Mouse (Mus musculus): ENCODE data around the gene Cobl. TPM values are rescaled to one million over a fixed set of nuclear protein-coding genes. Genes with fewer than 3 reads are reported as not detected.

The Cobl gene
- 33.2 and 36.5 TPM in 2 replicates for total RNA-seq (2012; rRNA removed)

DNA sequence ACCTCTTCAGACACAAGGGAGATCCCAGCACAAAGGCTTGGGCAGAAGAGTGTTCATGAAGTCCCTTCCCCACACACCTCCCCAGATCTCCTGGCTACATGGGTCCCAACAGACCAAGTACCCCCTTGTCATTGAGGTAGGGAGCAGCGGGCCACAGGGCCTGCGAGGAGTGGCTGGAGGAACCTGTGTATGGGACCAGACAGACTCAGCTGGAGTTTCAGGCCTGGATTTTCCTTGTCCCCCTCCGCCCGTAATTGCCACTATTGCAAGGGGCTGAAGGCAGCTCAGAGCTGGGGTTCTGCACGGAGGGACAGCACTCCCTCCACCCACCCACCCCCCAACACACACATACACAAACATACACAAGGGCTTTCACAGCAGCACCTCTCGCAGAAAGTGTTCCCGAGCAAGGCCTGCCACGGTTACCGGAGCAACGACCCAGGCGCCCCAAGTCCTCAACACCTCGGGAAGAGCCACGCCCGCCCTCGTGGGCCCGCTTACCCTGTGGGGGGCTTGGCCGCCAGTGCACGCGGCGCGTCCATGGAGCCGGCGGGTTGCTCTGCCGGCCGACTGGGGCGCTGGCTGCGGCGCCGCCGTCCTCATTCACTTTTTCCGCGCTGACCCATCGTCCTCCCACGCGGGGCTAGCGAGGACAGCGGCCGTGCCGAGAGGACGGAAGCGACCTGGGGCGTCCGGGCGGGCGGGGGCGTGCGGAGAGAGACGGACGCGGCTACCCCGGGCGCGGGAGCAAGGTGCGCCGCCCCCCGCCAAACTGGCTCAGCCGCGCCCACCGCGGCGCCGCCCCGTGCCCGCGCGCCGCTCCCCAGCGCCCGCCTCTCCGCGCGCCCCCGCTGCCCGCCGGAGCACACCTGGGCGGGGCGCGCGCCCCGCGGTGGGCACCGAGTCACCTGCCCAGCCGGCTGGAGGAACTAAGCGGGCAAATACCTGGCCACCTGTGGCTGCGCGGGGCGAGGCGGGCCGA lies at the start of gene Cobl:
Cobl (minus strand) TSS at position 780 of the 982 bp plus-strand sequence.
- TF ChIP-seq MAFK (IDR thresholded peaks at IDR 0.05; ENCODE audit: insufficient read depth, low read depth, low read length) (no peak), ZNF384 (IDR thresholded peaks at IDR 0.05; ENCODE audit: low read depth, low read length) (no peak), HCFC1 (IDR thresholded peaks at IDR 0.05; ENCODE audit: borderline replicate concordance, insufficient read depth, low read length) (no peak), CHD2 (IDR thresholded peaks at IDR 0.05; ENCODE audit: low read depth, low read length) (no peak), ZC3H11A (IDR thresholded peaks at IDR 0.05; ENCODE audit: borderline replicate concordance, low read depth, low read length) (no peak)
- no peaks in the 10 kb centered on the region for H3K9me3 ChIP-seq (ENCODE audit: control insufficient read depth, insufficient read depth, low read depth, low read length)
- H3K36me3 ChIP-seq (ENCODE audit: control insufficient read depth, insufficient read depth, low read length, poor library complexity, severe bottlenecking) = no peaks in the 10 kb centered on the region
- peak within 1 kb of the TSS; percentile 93 for H3K27ac ChIP-seq (ENCODE audit: insufficient read depth, low read depth, low read length, poor library complexity, severe bottlenecking)
- H3K4me3 ChIP-seq (ENCODE audit: insufficient read depth in 1 of 2, low read depth in 1 of 2, low read length in 2 of 2, poor library complexity in 1 of 2, severe bottlenecking in 1 of 2) = peak within 1 kb of the TSS; percentile 90 to 93
- peak; percentile 40 for DNase-seq (ENCODE audit: low read depth, low spot score)
- peak within 1 kb of the TSS; percentile 90 for H3K9ac ChIP-seq (ENCODE audit: insufficient read depth, low read depth, low read length, poor library complexity, severe bottlenecking)
- in situ Hi-C loops (cut with MboI; ENCODE audit: low sequenced_read_pairs in 2 of 2, unreplicated experiment in 2 of 2) = no loop called here
- H3K4me1 ChIP-seq (ENCODE audit: control insufficient read depth in 2 of 2, insufficient read depth in 2 of 2, low read length in 2 of 2, poor library complexity in 1 of 2) = peaks cover 23 to 31% of the 10 kb centered on the region in 2 experiments

DNA sequence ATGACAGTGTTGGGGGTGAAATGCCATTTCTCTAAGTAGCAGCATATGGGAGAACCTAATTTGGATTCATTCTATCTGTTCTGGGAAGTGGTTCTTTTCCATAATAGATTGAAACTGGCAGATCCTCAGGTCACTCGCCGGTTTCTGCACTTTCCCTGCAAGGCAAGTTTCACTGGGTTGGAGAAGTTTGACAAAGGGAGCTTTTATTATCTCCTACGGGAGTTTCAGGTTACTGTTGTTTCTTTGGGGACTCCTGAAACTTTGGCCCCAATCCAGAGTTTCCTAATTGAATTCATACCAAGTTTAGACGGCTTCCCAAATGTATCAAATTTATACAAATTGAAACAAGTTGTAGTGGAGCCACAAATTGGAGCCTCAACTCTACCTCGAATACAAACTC lies 49.0 kb upstream of the Cobl start:
- TF ChIP-seq ZC3H11A (IDR thresholded peaks at IDR 0.05; ENCODE audit: borderline replicate concordance, low read depth, low read length) (no peak), ZNF384 (IDR thresholded peaks at IDR 0.05; ENCODE audit: low read depth, low read length) (no peak), MAFK (IDR thresholded peaks at IDR 0.05; ENCODE audit: insufficient read depth, low read depth, low read length) (no peak), CHD2 (IDR thresholded peaks at IDR 0.05; ENCODE audit: low read depth, low read length) (no peak), HCFC1 (IDR thresholded peaks at IDR 0.05; ENCODE audit: borderline replicate concordance, insufficient read depth, low read length) (no peak)
- no peak for DNase-seq (ENCODE audit: low read depth, low spot score)
- H3K9ac ChIP-seq (ENCODE audit: insufficient read depth, low read depth, low read length, poor library complexity, severe bottlenecking) = no peak overlapping the region
- H3K27ac ChIP-seq (ENCODE audit: insufficient read depth, low read depth, low read length, poor library complexity, severe bottlenecking) = no peak overlapping the region
- no peaks in the 10 kb centered on the region for H3K4me1 ChIP-seq (ENCODE audit: control insufficient read depth in 2 of 2, insufficient read depth in 2 of 2, low read length in 2 of 2, poor library complexity in 1 of 2)
- H3K36me3 ChIP-seq (ENCODE audit: control insufficient read depth, insufficient read depth, low read length, poor library complexity, severe bottlenecking) = no peaks in the 10 kb centered on the region
- H3K9me3 ChIP-seq (ENCODE audit: control insufficient read depth, insufficient read depth, low read depth, low read length) = no peaks in the 10 kb centered on the region
- no peak overlapping the region for H3K4me3 ChIP-seq (ENCODE audit: insufficient read depth in 1 of 2, low read depth in 1 of 2, low read length in 2 of 2, poor library complexity in 1 of 2, severe bottlenecking in 1 of 2)
- in situ Hi-C loops (cut with MboI; ENCODE audit: low sequenced_read_pairs in 2 of 2, unreplicated experiment in 2 of 2) = no loop called here

DNA sequence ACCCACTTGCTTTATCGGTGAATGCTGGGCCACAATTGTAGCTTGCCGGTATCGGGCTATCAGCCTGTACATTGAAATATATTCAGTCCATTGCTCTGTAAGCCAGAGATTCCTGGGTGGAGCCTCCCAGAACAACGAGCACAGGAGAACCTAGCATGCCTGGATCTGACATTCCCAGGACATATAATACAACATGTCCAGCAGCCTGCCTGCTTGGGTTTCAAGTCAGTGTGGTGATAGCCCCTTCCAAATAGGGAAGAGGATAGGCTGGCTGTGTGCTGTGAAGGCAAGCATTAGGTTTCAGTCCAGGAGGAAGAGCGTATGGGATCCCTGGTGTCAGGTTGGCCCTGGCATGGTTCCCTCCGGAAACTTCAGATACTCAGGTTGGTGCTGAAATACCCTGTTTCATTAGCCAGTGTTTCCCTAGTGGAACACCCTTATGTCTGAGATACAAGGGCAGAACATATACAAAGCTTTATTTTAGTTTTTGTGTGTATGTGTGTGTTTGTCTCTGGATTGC lies 41.7 kb upstream of the Cobl start:
- Histone ChIP-seq H3K4me1 (ENCODE audit: control insufficient read depth in 2 of 2, insufficient read depth in 2 of 2, low read length in 2 of 2, poor library complexity in 1 of 2) (peaks cover 0 to 3% of the 10 kb centered on the region in 2 experiments; a peak in 1 of 4 replicates), H3K27ac (ENCODE audit: insufficient read depth, low read depth, low read length, poor library complexity, severe bottlenecking) (no peak overlapping the region), H3K36me3 (ENCODE audit: control insufficient read depth, insufficient read depth, low read length, poor library complexity, severe bottlenecking) (no peaks in the 10 kb centered on the region), H3K9ac (ENCODE audit: insufficient read depth, low read depth, low read length, poor library complexity, severe bottlenecking) (no peak overlapping the region), H3K4me3 (ENCODE audit: insufficient read depth in 1 of 2, low read depth in 1 of 2, low read length in 2 of 2, poor library complexity in 1 of 2, severe bottlenecking in 1 of 2) (no peak overlapping the region), H3K9me3 (ENCODE audit: control insufficient read depth, insufficient read depth, low read depth, low read length) (no peaks in the 10 kb centered on the region)
- DNase-seq (ENCODE audit: low read depth, low spot score) = no peak
- TF ChIP-seq ZC3H11A (IDR thresholded peaks at IDR 0.05; ENCODE audit: borderline replicate concordance, low read depth, low read length) (no peak), HCFC1 (IDR thresholded peaks at IDR 0.05; ENCODE audit: borderline replicate concordance, insufficient read depth, low read length) (no peak), MAFK (IDR thresholded peaks at IDR 0.05; ENCODE audit: insufficient read depth, low read depth, low read length) (no peak), CHD2 (IDR thresholded peaks at IDR 0.05; ENCODE audit: low read depth, low read length) (no peak), ZNF384 (IDR thresholded peaks at IDR 0.05; ENCODE audit: low read depth, low read length) (no peak)
- in situ Hi-C loops (cut with MboI; ENCODE audit: low sequenced_read_pairs in 2 of 2, unreplicated experiment in 2 of 2) = no loop called here

DNA sequence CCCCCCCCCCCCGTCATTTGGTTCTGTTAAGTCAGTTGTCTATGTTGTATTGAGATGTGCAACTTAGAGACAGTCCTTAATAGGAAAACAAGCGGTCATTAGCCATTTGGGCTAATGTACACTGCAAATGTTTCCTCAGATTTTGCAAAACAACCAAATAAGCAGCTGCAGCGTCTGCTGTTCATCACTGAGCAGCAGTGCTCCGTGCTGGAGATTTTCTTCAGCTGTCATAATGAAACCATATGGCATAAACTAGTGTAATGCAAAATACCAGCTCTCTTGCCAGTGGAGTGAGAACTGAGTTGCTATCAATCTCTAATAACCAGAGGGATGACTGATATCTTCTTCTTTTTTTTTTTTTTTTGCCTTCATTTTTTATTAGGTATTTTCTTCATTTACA lies 39.0 kb upstream of the Cobl start:
- H3K4me1 ChIP-seq (ENCODE audit: control insufficient read depth in 2 of 2, insufficient read depth in 2 of 2, low read length in 2 of 2, poor library complexity in 1 of 2) = peaks cover 0 to 3% of the 10 kb centered on the region in 2 experiments; a peak in 1 of 4 replicates
- no peak overlapping the region for H3K4me3 ChIP-seq (ENCODE audit: insufficient read depth in 1 of 2, low read depth in 1 of 2, low read length in 2 of 2, poor library complexity in 1 of 2, severe bottlenecking in 1 of 2)
- DNase-seq (ENCODE audit: low read depth, low spot score) = no peak
- no peak overlapping the region for H3K27ac ChIP-seq (ENCODE audit: insufficient read depth, low read depth, low read length, poor library complexity, severe bottlenecking)
- H3K9me3 ChIP-seq (ENCODE audit: control insufficient read depth, insufficient read depth, low read depth, low read length) = no peaks in the 10 kb centered on the region
- TF ChIP-seq ZC3H11A (IDR thresholded peaks at IDR 0.05; ENCODE audit: borderline replicate concordance, low read depth, low read length) (no peak), ZNF384 (IDR thresholded peaks at IDR 0.05; ENCODE audit: low read depth, low read length) (no peak), MAFK (IDR thresholded peaks at IDR 0.05; ENCODE audit: insufficient read depth, low read depth, low read length) (no peak), CHD2 (IDR thresholded peaks at IDR 0.05; ENCODE audit: low read depth, low read length) (no peak), HCFC1 (IDR thresholded peaks at IDR 0.05; ENCODE audit: borderline replicate concordance, insufficient read depth, low read length) (no peak)
- in situ Hi-C loops (cut with MboI; ENCODE audit: low sequenced_read_pairs in 2 of 2, unreplicated experiment in 2 of 2) = no loop called here
- H3K36me3 ChIP-seq (ENCODE audit: control insufficient read depth, insufficient read depth, low read length, poor library complexity, severe bottlenecking) = no peaks in the 10 kb centered on the region
- no peak overlapping the region for H3K9ac ChIP-seq (ENCODE audit: insufficient read depth, low read depth, low read length, poor library complexity, severe bottlenecking)
